Comparison of ENCODE assay signal across 11 mouse cellular contexts in the genomic region with DNA sequence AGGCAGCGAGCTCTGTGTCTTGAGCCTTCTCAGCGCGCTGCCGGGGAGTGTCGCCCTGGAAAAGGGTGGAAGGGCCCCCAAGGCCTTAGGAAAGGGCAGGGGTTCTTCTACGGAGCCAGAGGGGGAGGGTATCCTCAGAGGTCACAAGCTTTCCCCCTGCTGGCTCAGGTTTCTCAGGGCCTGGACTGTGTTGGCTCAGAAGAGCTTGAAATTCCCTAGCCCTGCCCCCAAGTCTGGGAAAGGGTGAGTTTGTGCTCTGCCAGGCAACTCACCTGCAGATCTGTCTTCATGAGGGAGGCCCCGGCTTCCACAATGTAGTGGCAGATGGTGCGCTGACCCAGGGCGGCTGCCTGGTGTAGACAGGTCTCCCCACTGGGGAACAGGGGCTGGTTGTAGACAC. TPM values are rescaled to one million over a fixed set of nuclear protein-coding genes. Genes with fewer than 3 reads are reported as not detected.
DNase-seq lines count a peak whose midpoint lies in the region; ATAC-seq and TF ChIP-seq lines count a peak whose summit lies in the region.
"Had no signal": no experiment of that assay in that cellular context is flagged by ENCODE, and none has a peak within 500 bp of the region (broad histone marks: within the 10 kb centered on the region; RNA-seq: fewer than 3 reads in every experiment).

No protein-coding gene starts in this region.

- H3K9me3 ChIP-seq in kidney, embryonic 16.5 days (ENCODE audit: low read length) = no peaks in the 10 kb centered on the region
- no peaks in the 10 kb centered on the region for H3K9me3 ChIP-seq in G1E (replicated peaks)
- no peaks in the 10 kb centered on the region for H3K9me3 ChIP-seq in intestine, embryonic 15.5 days

- peaks cover 32% of the 10 kb centered on the region for H3K36me3 ChIP-seq in kidney, embryonic 16.5 days (ENCODE audit: insufficient read depth, low read length)
- peaks cover 80% of the 10 kb centered on the region for H3K36me3 ChIP-seq in G1E (replicated peaks)
- H3K36me3 ChIP-seq in intestine, embryonic 15.5 days = peaks cover 27% of the 10 kb centered on the region

- TF ChIP-seq CTCF in G1E (IDR thresholded peaks at IDR 0.05; ENCODE audit: low read depth, low read length) = no peak
- TF ChIP-seq CTCF in layer of hippocampus, adult 2 months (conservative IDR thresholded peaks at IDR 0.05) = no peak

- H3K4me3 ChIP-seq in kidney, embryonic 16.5 days (ENCODE audit: low read length) = no peak overlapping the region
- H3K4me3 ChIP-seq in G1E (ENCODE audit: low read depth, low read length) = peak overlapping the region; percentile 54; the same call in 1 of the 2 replicates
- H3K4me3 ChIP-seq in intestine, embryonic 15.5 days (replicated peaks) = no peak overlapping the region
- H3K4me3 ChIP-seq in layer of hippocampus, adult 2 months = no peak overlapping the region

- no peaks in the 10 kb centered on the region for H3K27me3 ChIP-seq in kidney, embryonic 16.5 days (ENCODE audit: insufficient read depth, low read length)
- H3K27me3 ChIP-seq in G1E (ENCODE audit: insufficient read depth, low read length) = peaks cover 13% of the 10 kb centered on the region; the same call in 1 of the 2 replicates
- no peaks in the 10 kb centered on the region for H3K27me3 ChIP-seq in intestine, embryonic 15.5 days (replicated peaks)

- 27% methylated on average over 9 of the region's 9 CpGs for WGBS in kidney, embryonic 16.5 days
- WGBS in intestine, embryonic 15.5 days = 40% methylated on average over 9 of the region's 9 CpGs

- intact Hi-C loops in left cerebral cortex, postnatal 36 days (cut with DNase I) = no loop called here

- ATAC-seq in kidney, embryonic 16.5 days (ENCODE audit: low FRiP score, low TSS enrichment) = no peak
- no peak for ATAC-seq in G1E (ENCODE audit: extremely low read depth, insufficient number of reproducible peaks, low FRiP score, poor library complexity, severe bottlenecking)
- no peak for ATAC-seq in intestine, embryonic 15.5 days

- H3K9ac ChIP-seq in kidney, embryonic 16.5 days (replicated peaks; ENCODE audit: low read length) = 0 out of 2 replicates have a peak overlapping the region, but pooled peaks have one; percentile 31
- no peak overlapping the region for H3K9ac ChIP-seq in intestine, embryonic 15.5 days

- H3K4me1 ChIP-seq in kidney, embryonic 16.5 days (ENCODE audit: insufficient read depth, low read length) = peaks cover 40% of the 10 kb centered on the region
- H3K4me1 ChIP-seq in G1E (ENCODE audit: insufficient read depth, low read depth, low read length) = peaks cover 82% of the 10 kb centered on the region
- H3K4me1 ChIP-seq in intestine, embryonic 15.5 days (replicated peaks) = peaks cover 46% of the 10 kb centered on the region

- H3K27ac ChIP-seq in kidney, embryonic 16.5 days (ENCODE audit: low read length) = peak overlapping the region; percentile 70
- H3K27ac ChIP-seq in intestine, embryonic 15.5 days = peak overlapping the region; percentile 90
- no peak overlapping the region for H3K27ac ChIP-seq in layer of hippocampus, adult 2 months

- DNase-seq in kidney, adult 8-10 months = no peak
- no peak for DNase-seq in G1E (ENCODE audit: low spot score)
- DNase-seq in cerebellum, adult 18-20 months = peak; percentile 80 to 87
- DNase-seq in layer of hippocampus, adult 2 months (ENCODE audit: low spot score in 2 of 2) = no peak
- DNase-seq in spleen, postnatal 14 days (ENCODE audit: low spot score in 2 of 2) = no peak
- DNase-seq in left cerebral cortex, postnatal 36 days (ENCODE audit: low spot score in 2 of 2) = no peak
- DNase-seq: right cerebral cortex, postnatal 14 days had no signal

- no peak overlapping the region for H3K4me2 ChIP-seq in kidney, embryonic 16.5 days (replicated peaks; ENCODE audit: low read depth, low read length)
- H3K4me2 ChIP-seq in intestine, embryonic 15.5 days (replicated peaks) = no peak overlapping the region

RNA-seq across cellular contexts. Expression of a gene that starts 1.4 kb away (rescaled TPM):
- polyA plus RNA-seq in kidney, embryonic 16.5 days (2015; fragmentation: Nextera tagmentation; extraction: Ambion mirVana) = 1,159 and 1,184 TPM in 2 replicates
- total RNA-seq in G1E (2014; fragmentation: Nextera tagmentation) = 4.5 and 4.9 TPM in 2 replicates
- 0.76 and 0.81 TPM in 2 replicates for total RNA-seq in G1E (2017)
- 5.5 and 5.8 TPM in 2 replicates for polyA plus RNA-seq in G1E (2012)
- 534 and 652 TPM in 2 replicates for polyA plus RNA-seq in intestine, embryonic 15.5 days (2015; fragmentation: Nextera tagmentation; extraction: Ambion mirVana)
- 10 to 100 TPM; 25.3 to 31.9 TPM for total RNA-seq in layer of hippocampus, adult 2 months (2021)
- total RNA-seq in left cerebral cortex, postnatal 36 days (2021) = 10 to 100 TPM; 15.6 to 23.5 TPM

RNA-seq across cellular contexts. Expression of a gene that starts 6.4 kb away (rescaled TPM):
- 0.11 and 0.19 TPM in 2 replicates for polyA plus RNA-seq in kidney, embryonic 16.5 days (2015; fragmentation: Nextera tagmentation; extraction: Ambion mirVana)
- total RNA-seq in G1E (2014; fragmentation: Nextera tagmentation) (0.60 TPM in 1 of 2 replicates, not detected in the other), G1E (2017) (0.11 and 0.23 TPM in 2 replicates)
- polyA plus RNA-seq in G1E (2012) = 0.04 TPM in 1 of 2 replicates, not detected in the other
- 0.23 and 0.25 TPM in 2 replicates for polyA plus RNA-seq in intestine, embryonic 15.5 days (2015; fragmentation: Nextera tagmentation; extraction: Ambion mirVana)
- 10 to 100 TPM; 22.1 to 26.0 TPM for total RNA-seq in layer of hippocampus, adult 2 months (2021)
- total RNA-seq in left cerebral cortex, postnatal 36 days (2021) = 10 to 100 TPM; 44.0 to 51.3 TPM
- total RNA-seq: megakaryocyte, adult 5-6 weeks had no signal
- polyA plus RNA-seq: heart, embryonic 14.5 days had no signal

RNA-seq across cellular contexts. Expression of a gene that starts 12.0 kb away (rescaled TPM):
- polyA plus RNA-seq in kidney, embryonic 16.5 days (2015; fragmentation: Nextera tagmentation; extraction: Ambion mirVana) = 0.27 and 0.71 TPM in 2 replicates
- total RNA-seq in G1E (2014; fragmentation: Nextera tagmentation) = not detected in 2 replicates
- 1.6 and 1.8 TPM in 2 replicates for total RNA-seq in G1E (2017)
- polyA plus RNA-seq in G1E (2012) = 0.07 and 0.10 TPM in 2 replicates
- 0.44 and 0.73 TPM in 2 replicates for polyA plus RNA-seq in intestine, embryonic 15.5 days (2015; fragmentation: Nextera tagmentation; extraction: Ambion mirVana)
- total RNA-seq in layer of hippocampus, adult 2 months (2021) = not detected
- total RNA-seq in left cerebral cortex, postnatal 36 days (2021) = not detected
- total RNA-seq: megakaryocyte, adult 5-6 weeks had no signal

RNA-seq across cellular contexts. Expression of a gene that starts 42.2 kb away (rescaled TPM):
- polyA plus RNA-seq in kidney, embryonic 16.5 days (2015; fragmentation: Nextera tagmentation; extraction: Ambion mirVana) = 52.0 and 52.1 TPM in 2 replicates
- total RNA-seq in G1E (2014; fragmentation: Nextera tagmentation) (290 and 308 TPM in 2 replicates), G1E (2017) (115 and 146 TPM in 2 replicates)
- 403 and 416 TPM in 2 replicates for polyA plus RNA-seq in G1E (2012)
- polyA plus RNA-seq in intestine, embryonic 15.5 days (2015; fragmentation: Nextera tagmentation; extraction: Ambion mirVana) = 60.3 and 76.1 TPM in 2 replicates
- 100 to 1,000 TPM; 513 to 526 TPM for total RNA-seq in layer of hippocampus, adult 2 months (2021)
- 100 to 1,000 TPM; 503 to 538 TPM for total RNA-seq in left cerebral cortex, postnatal 36 days (2021)

Comparison
In these comparisons a context has a peak if more than half of its experiments do, and no peak if none do; other contexts are left out.
1. DNase-seq: peak in cerebellum, adult 18-20 months (2 of 2); none in kidney, adult 8-10 months (0 of 2), G1E (single experiment), layer of hippocampus, adult 2 months (0 of 2), spleen, postnatal 14 days (0 of 2) and left cerebral cortex, postnatal 36 days (0 of 2).
2. RNA of a gene that starts 6.4 kb away (total RNA-seq): 44.0 to 51.3 TPM in left cerebral cortex, postnatal 36 days and 22.1 to 26.0 TPM in layer of hippocampus, adult 2 months; 0.11 to 0.60 TPM in G1E; every median in the first group is over 10 times any median in the second.